Mouse (Mus musculus): ENCODE measurements around the gene Alox12e.

Gene Alox12e

GRCm38 (mm10) chr11:70285686-70286085 is 36.7 kb downstream of the Alox12e start:
- DNase-seq (ENCODE audit: low spot score), result no peak

DNA sequence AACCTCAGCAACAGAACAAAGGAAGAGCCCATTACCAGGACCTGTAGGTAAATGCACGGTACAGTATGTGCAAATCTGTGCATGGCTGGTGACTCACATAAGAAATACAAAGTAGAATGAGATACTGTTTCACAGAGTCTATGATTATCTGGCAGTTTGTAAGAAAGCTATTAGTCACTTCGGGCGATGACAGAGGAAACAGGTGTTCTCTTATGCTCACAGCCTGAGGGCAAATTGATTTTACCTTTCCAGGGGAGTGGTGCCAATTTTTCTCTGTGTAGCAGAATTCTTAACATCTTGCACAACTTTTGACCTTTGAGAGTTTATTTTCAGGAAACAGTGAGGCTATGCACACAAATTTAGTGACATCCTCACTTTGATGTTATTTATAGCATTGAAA is 37.7 kb downstream of the Alox12e start:
- DNase-seq (ENCODE audit: low spot score), result no peak

DNA sequence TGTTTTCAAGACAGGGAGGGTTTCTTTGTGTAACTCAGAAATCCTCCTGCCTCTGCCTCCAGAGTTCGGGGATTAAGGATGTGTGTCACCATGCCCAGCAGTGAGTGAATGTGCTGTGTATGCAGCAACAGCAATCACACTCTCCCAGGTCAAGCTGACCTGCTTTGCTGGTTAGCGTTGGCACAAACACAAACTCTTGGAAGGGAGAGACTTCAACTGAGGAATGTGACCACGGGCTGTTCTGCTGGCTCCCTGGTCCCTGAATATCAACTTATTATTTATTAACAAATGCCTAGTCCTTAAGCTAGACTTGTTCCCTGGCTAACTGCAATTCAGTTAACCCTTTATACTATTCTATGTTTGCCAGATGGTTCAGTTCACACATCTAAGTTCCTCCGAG is 38.8 kb downstream of the Alox12e start:
- no peak for DNase-seq (ENCODE audit: low spot score)

DNA sequence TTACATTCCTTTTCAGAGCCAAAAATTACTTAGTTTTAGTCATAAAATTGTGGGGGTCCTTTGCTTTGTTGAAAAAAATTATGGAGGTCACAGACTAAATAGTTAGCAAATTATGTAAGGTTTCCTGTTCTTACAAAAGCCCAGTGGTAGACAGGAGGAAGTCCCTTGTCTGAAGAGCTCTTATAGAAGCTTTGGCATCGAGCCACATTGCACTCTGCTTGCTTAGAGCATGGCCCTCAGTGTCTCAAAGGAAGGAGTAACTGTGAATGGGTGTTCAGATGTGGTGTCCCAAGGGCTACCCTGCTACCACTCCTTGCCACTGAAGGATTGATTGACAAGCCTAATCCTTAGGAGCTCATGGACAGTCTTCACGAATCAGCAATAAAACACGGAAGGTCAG is 42.0 kb downstream of the Alox12e start:
- DNase-seq (ENCODE audit: low spot score), result peak; percentile 54

- DNase-seq (ENCODE audit: low spot score), result no peak
These were observed 43.5 kb downstream of the Alox12e start for GRCm38 (mm10) chr11:70278961-70279360.

DNA sequence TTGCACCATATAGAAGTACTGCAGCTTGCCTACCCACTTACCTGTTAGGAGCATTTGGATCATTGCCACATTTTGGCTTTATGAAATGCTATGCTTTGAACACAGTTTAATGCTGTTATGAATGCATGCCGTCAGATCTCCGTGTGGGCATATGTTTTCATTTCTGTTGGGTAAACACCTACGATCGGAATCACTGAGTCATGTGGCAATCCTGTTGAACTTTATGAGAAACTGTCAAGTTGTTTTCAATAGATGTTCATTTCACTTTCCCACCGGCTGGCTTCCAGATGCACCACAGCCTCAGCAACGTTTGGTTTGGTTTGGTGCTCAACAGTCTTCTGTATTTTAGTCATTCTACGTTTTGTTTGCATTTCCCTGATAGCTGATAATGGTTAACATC is 50.8 kb downstream of the Alox12e start:
- DNase-seq (ENCODE audit: low spot score), result no peak

DNA sequence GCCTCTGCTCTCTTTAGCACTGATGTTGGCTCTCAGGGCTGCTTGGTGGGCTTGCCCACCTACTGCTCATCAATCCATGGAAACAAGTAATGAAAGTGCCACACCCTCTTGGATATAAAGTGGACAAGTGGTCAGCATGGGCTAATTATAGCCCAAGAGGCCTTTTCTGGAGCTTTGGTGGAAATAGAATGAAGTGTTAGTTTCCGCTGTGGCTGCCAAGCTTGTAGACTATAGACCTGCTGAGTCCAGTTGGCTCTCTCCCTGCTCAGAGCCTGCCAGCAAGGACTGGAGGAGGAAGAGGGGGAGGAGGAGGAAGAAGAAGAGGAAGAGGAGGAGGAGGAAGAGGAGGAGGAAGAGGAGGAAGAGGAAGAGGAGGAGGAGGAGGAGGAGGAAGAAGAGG is 56.0 kb downstream of the Alox12e start:
- no peak for DNase-seq (ENCODE audit: low spot score)

GRCm38 (mm10) chr11:70265819-70266218 is 56.6 kb downstream of the Alox12e start:
- no peak for DNase-seq (ENCODE audit: low spot score)
